In genomic region chr1:159124874-159125273, GRCm38 (mm10) we compare ENCODE assay signal across 28 mouse cellular contexts.
"Had no signal": no experiment of that assay in that cellular context is flagged by ENCODE, and none has a peak within 500 bp of the region (broad histone marks: within the 10 kb centered on the region; RNA-seq: fewer than 3 reads in every experiment).

No protein-coding gene starts in this region.

- H3K4me2 ChIP-seq: embryonic facial prominence, embryonic 12.5 days; embryonic facial prominence, embryonic 13.5 days; embryonic facial prominence, embryonic 15.5 days; forebrain, embryonic 12.5 days; forebrain, embryonic 13.5 days; forebrain, embryonic 15.5 days had no signal

- H3K4me1 ChIP-seq: embryonic facial prominence, embryonic 12.5 days; embryonic facial prominence, embryonic 13.5 days; embryonic facial prominence, embryonic 15.5 days; forebrain, embryonic 12.5 days; forebrain, embryonic 13.5 days; forebrain, embryonic 15.5 days had no signal

- H3K27ac ChIP-seq: embryonic facial prominence, embryonic 10.5 days; embryonic facial prominence, embryonic 12.5 days; embryonic facial prominence, embryonic 13.5 days; embryonic facial prominence, embryonic 15.5 days; forebrain, embryonic 10.5 days; forebrain, embryonic 12.5 days; forebrain, embryonic 13.5 days; forebrain, embryonic 15.5 days; gastrocnemius, adult 2 months had no signal

- H3K4me3 ChIP-seq: embryonic facial prominence, embryonic 10.5 days; embryonic facial prominence, embryonic 12.5 days; embryonic facial prominence, embryonic 13.5 days; embryonic facial prominence, embryonic 15.5 days; erythroblast, embryonic 14.5 days; forebrain, embryonic 10.5 days; forebrain, embryonic 12.5 days; forebrain, embryonic 13.5 days; forebrain, embryonic 15.5 days; gastrocnemius, adult 2 months had no signal

- H3K36me3 ChIP-seq: embryonic facial prominence, embryonic 10.5 days; embryonic facial prominence, embryonic 12.5 days; embryonic facial prominence, embryonic 13.5 days; embryonic facial prominence, embryonic 15.5 days; forebrain, embryonic 10.5 days; forebrain, embryonic 12.5 days; forebrain, embryonic 15.5 days had no signal

- H3K9ac ChIP-seq: embryonic facial prominence, embryonic 12.5 days; embryonic facial prominence, embryonic 13.5 days; embryonic facial prominence, embryonic 15.5 days; forebrain, embryonic 12.5 days; forebrain, embryonic 13.5 days; forebrain, embryonic 15.5 days; forebrain, postnatal 0 days had no signal

- H3K9me3 ChIP-seq: embryonic facial prominence, embryonic 10.5 days; embryonic facial prominence, embryonic 12.5 days; embryonic facial prominence, embryonic 13.5 days; embryonic facial prominence, embryonic 15.5 days; forebrain, embryonic 10.5 days; forebrain, embryonic 12.5 days; forebrain, embryonic 13.5 days; forebrain, embryonic 15.5 days had no signal

- ATAC-seq: forebrain, embryonic 13.5 days; forebrain, embryonic 14.5 days; forebrain, embryonic 15.5 days; forebrain, embryonic 16.5 days; forebrain, postnatal 0 days had no signal

- DNase-seq: cerebellum, adult 18-20 months; cerebellum, adult 2 months; cerebellum, adult 8-10 months; cerebellum, adult 9-10 months; cerebellum, adult 9-11 months; cerebellum, postnatal 10 days; cerebellum, postnatal 14 days; cerebellum, postnatal 25 days; cerebellum, postnatal 36 days; forebrain, postnatal 0 days; gastrocnemius, adult 2 months; gastrocnemius, postnatal 10 days; gastrocnemius, postnatal 14 days; gastrocnemius, postnatal 25 days; gastrocnemius, postnatal 36 days; heart, adult 11 months; heart, adult 18-20 months had no signal

- H3K27me3 ChIP-seq: embryonic facial prominence, embryonic 12.5 days; embryonic facial prominence, embryonic 13.5 days; embryonic facial prominence, embryonic 15.5 days; forebrain, embryonic 12.5 days; forebrain, embryonic 13.5 days; forebrain, embryonic 15.5 days had no signal
